Mouse (Mus musculus) embryonic facial prominence, embryonic 13.5 days (tissue): ENCODE measurements around the gene Tnk1. TPM values are rescaled to one million over a fixed set of nuclear protein-coding genes. Genes with fewer than 3 reads are reported as not detected.

Source experiments
- ATAC-seq: fragments of 200-750 bp; cut with Nextera tagmentation; 2 replicates; pipeline ENCODE4 v1.8.0; 2017; ENCODE audit warnings: low read depth; ENCODE audit not compliant: insufficient number of reproducible peaks, insufficient read depth, low FRiP score, low TSS enrichment
- H3K27ac ChIP-seq: fragments of 300-500 bp; sonication (generic); 2 replicates; pipeline ENCODE4 v1.5.1; 2015; ENCODE audit warnings: moderate library complexity, mild to moderate bottlenecking, inconsistent platforms
- H3K27me3 ChIP-seq: fragments of 300-500 bp; sonication (generic); 2 replicates; pipeline ENCODE4 v1.6.1; 2015; ENCODE audit warnings: mild to moderate bottlenecking, inconsistent platforms
- H3K36me3 ChIP-seq: fragments of 300-500 bp; sonication (generic); 2 replicates; pipeline ENCODE4 v1.6.1; 2015; ENCODE audit warnings: mild to moderate bottlenecking, inconsistent platforms
- H3K4me1 ChIP-seq: fragments of 300-500 bp; sonication (generic); 2 replicates; pipeline ENCODE4 v1.6.1; 2015; ENCODE audit warnings: inconsistent platforms
- H3K4me2 ChIP-seq: fragments of 300-500 bp; sonication (generic); 2 replicates; pipeline ENCODE4 v1.6.1; 2015; ENCODE audit warnings: moderate library complexity, mild to moderate bottlenecking, inconsistent platforms
- H3K4me3 ChIP-seq: fragments of 300-500 bp; sonication (generic); 2 replicates; pipeline ENCODE4 v1.5.1; 2015; ENCODE audit warnings: mild to moderate bottlenecking, inconsistent platforms
- H3K9ac ChIP-seq: fragments of 300-500 bp; sonication (generic); 2 replicates; pipeline ENCODE4 v1.6.1; 2015; ENCODE audit warnings: mild to moderate bottlenecking, inconsistent platforms
- H3K9me3 ChIP-seq: fragments of 300-500 bp; sonication (generic); 2 replicates; pipeline ENCODE4 v1.6.1; 2016; ENCODE audit warnings: inconsistent platforms
- WGBS: fragments of 180-500 bp; shearing (Covaris S2); methylation state at CpG from one replicate; pipeline ENCODE4 v1.1.7; 2015; ENCODE audit warnings: mixed read lengths; 5-methylcytosine and 5-hydroxymethylcytosine counted together
- polyA plus RNA-seq: library from polyadenylated mRNA; unstranded; fragments of >200 nt; fragmentation: Nextera tagmentation; extraction: Ambion mirVana; gene quantifications from 2 replicates; pipeline ENCODE4 v1.2.1, GENCODE M21; 2015

Gene Tnk1
- polyA plus RNA-seq, 1 experiment from 2014 or later, result 5.3 TPM

DNA sequence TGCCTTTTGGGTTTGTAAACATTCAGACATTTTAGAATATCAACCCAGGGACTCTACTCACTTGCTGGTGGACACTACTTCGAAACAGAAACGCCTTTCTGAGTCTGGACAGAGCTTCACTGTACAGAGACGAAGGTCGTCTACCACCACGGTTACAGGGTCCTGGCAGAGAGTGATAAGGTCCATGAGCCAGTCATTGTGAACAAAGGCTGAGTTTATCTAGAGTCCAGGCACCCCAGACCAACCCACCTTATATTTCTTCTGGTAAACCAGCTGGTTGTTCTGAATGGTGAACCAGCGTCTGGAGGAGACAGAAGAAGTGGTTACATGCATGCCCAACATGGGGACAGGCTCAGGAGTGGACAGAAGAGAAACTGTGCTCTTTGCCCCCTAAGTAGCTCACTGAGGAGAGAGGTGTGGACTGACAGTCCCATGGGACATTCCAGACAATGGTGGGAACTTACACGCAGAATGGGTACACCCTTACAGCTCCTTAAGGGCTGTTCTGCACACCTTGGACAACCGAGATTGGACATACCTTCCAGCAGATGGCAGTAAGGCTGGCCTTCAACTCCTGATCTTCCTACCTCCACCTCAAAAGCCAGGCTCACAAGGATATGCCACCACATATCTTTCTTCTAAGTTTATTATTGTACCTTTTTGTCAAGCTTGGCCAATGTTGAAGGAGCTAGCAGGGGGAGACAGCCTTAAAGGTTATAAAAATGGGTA, 28.5 kb upstream of the Tnk1 start:
- no peaks in the 10 kb centered on the region for H3K27me3 ChIP-seq
- no peak overlapping the region for H3K27ac ChIP-seq
- WGBS, result 71% methylated on average over 8 of the region's 8 CpGs
- H3K4me1 ChIP-seq, result no peaks in the 10 kb centered on the region; the same call in none of the 2 replicates
- H3K4me3 ChIP-seq, result no peak overlapping the region
- no peak overlapping the region for H3K9ac ChIP-seq
- H3K4me2 ChIP-seq, result no peak overlapping the region
- no peak for ATAC-seq
- no peaks in the 10 kb centered on the region for H3K9me3 ChIP-seq
- H3K36me3 ChIP-seq, result no peaks in the 10 kb centered on the region

DNA sequence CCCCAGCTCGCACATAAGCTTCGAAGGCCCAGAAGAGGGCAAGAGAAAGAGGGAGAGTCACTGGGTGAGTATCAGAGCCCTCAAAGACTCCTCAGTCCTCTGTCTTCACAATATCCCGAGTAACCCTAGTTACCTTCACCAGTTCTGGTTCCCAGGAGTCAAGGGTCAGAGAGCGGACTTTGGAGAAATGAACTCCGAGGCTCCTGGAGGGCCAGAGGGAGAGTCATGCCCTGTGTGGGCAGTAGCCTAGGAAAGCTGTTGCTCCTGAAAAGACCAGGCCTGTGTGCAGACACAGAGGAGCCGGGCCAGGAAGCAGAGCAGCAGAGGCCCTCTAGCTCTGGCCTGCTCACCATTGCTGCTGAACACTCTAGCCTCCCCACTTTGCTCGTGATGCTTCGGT, 26.1 kb upstream of the Tnk1 start:
- Histone ChIP-seq H3K9ac (no peak overlapping the region), H3K4me2 (no peak overlapping the region), H3K27me3 (no peaks in the 10 kb centered on the region), H3K4me3 (no peak overlapping the region), H3K36me3 (no peaks in the 10 kb centered on the region), H3K9me3 (no peaks in the 10 kb centered on the region), H3K27ac (no peak overlapping the region), H3K4me1 (peaks cover 18% of the 10 kb centered on the region)
- 76% methylated on average over 8 of the region's 8 CpGs for WGBS
- ATAC-seq, result no peak

DNA sequence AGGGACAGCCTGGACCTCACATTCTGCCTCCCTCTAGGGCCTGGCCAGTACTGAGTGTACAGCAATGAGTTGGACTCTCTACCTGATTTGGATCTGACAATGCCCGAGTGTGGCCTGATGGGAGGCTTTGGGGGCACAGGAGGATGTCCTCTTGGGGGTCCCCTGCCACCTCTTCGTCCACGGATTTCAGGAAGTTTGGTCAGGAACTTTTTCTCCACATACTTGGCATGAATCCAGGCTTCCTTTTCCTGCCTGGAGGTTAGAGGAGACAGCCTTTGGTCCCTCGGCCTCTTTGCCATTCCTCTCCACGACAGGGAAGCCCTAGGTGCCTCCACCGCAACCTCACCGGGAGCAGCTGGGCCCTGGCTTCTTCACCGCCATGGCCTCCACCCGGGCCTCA, 25.7 kb upstream of the Tnk1 start:
- 86% methylated on average over 9 of the region's 9 CpGs for WGBS

DNA sequence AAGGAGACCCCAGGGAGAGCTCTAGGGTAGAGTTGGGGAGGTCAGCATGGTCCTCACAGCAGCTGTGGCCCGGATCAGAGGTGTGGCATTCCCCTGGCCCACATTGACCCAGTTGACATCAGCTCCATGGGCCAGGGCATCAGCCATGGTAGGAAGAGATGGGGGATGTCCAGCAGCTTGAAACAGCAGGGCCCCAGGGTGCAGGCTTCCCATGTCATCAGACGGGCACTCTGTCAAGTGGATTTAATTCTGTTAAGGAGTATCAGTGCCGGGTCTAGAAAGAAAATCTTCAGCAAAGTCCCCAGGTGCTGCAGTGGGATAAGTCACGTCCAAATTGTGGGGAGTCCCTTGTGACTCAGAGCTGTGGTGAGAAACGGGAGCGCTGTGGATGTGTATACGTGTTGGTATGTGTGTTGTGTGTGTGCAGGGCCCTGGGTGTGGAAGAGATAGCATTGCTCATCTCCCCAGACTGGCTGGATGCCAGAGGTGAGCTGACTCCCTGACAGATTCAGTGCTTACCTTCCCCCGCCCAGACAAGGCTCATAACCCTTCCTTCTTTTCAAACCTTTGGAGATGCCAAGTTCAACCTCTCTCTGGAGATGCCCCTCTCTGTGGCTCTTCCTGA, 25.1 kb upstream of the Tnk1 start:
- Histone ChIP-seq H3K36me3 (no peaks in the 10 kb centered on the region), H3K27ac (no peak overlapping the region), H3K27me3 (no peaks in the 10 kb centered on the region), H3K4me2 (no peak overlapping the region), H3K9ac (no peak overlapping the region), H3K9me3 (no peaks in the 10 kb centered on the region), H3K4me1 (peaks cover 29% of the 10 kb centered on the region), H3K4me3 (no peak overlapping the region)
- ATAC-seq, result no peak
- 82% methylated on average over 8 of the region's 8 CpGs for WGBS

More for the DNA sequence above, 25.7 kb upstream of the Tnk1 start:
- Histone ChIP-seq H3K4me1 (peaks cover 23% of the 10 kb centered on the region), H3K9ac (no peak overlapping the region), H3K27me3 (no peaks in the 10 kb centered on the region), H3K9me3 (no peaks in the 10 kb centered on the region), H3K4me2 (no peak overlapping the region), H3K36me3 (no peaks in the 10 kb centered on the region), H3K27ac (no peak overlapping the region), H3K4me3 (no peak overlapping the region)
- ATAC-seq, result no peak

DNA sequence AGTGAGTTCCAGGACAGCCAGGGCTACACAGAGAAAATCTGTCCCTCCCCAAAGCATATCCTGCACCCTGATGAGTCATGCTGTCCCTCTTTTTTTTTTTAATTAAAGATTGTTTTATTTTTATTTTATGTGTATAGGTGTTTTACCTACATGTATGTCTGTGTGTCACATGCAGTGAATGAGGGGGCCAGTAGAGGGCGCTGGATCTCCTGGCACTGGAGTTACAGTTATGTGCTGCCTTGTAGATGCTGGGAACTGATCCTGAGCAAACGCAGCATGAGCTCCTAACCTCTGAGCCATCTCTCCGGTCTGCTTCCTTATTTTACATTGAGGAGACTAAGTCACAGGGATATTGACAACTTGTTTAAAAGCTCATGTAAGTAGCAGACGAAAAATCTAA, 24.5 kb upstream of the Tnk1 start:
- ATAC-seq, result no peak
- Histone ChIP-seq H3K4me1 (peaks cover 33% of the 10 kb centered on the region), H3K27ac (no peak overlapping the region), H3K4me2 (no peak overlapping the region), H3K4me3 (no peak overlapping the region), H3K36me3 (no peaks in the 10 kb centered on the region), H3K9me3 (no peaks in the 10 kb centered on the region), H3K9ac (no peak overlapping the region), H3K27me3 (no peaks in the 10 kb centered on the region)
- 64% methylated on average over 4 of the region's 4 CpGs for WGBS

DNA sequence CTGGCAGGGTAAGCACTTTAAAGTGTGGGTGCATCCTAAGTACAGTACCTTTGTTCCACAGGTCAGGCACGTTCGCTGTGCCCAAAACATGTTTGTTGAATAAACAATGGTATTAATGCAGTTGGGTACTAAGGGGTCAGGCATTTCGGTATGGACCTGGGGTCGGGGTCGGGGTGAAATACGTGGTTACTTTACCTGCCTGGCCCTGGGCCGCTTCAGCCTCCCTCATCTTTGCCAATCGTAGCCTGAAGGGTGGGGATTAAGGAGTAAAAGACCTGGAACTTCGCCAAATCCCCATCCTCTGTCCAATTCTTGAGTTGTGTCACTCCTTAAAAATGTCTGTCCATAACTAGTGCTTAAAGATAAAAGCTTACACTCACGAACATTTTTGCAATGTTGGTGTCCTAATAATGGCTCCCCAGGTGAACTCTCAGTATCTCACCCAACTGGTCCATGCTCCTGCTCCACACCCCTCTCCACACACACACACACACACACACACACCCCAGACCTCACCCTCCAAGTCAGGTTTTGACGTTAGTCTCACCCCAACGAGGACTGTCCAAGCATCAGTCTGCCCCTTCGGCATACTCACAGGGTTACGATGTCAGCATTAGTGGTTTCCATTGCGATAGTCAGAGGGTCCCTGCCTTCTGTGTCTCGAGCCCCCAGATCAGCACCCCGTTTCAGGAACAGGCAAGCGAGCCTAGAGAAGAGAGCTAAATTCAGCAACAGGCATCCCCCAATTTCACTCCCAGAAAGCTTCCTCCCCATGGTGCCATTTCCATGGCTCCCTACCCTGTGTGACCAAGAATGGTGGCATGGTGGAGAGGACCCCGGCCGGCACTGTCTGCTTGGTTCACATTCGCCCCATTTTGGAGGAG, 23.5 kb upstream of the Tnk1 start:
- H3K4me1 ChIP-seq, result peaks cover 43% of the 10 kb centered on the region
- H3K9me3 ChIP-seq, result no peaks in the 10 kb centered on the region
- H3K4me2 ChIP-seq, result peak overlapping the region; percentile 88
- 57% methylated on average over 21 of the region's 21 CpGs for WGBS
- H3K36me3 ChIP-seq, result no peaks in the 10 kb centered on the region
- H3K4me3 ChIP-seq, result peak overlapping the region; percentile 56
- H3K27ac ChIP-seq, result peak overlapping the region; percentile 93
- ATAC-seq, result no peak
- peak overlapping the region; percentile 77 for H3K9ac ChIP-seq
- no peaks in the 10 kb centered on the region for H3K27me3 ChIP-seq

DNA sequence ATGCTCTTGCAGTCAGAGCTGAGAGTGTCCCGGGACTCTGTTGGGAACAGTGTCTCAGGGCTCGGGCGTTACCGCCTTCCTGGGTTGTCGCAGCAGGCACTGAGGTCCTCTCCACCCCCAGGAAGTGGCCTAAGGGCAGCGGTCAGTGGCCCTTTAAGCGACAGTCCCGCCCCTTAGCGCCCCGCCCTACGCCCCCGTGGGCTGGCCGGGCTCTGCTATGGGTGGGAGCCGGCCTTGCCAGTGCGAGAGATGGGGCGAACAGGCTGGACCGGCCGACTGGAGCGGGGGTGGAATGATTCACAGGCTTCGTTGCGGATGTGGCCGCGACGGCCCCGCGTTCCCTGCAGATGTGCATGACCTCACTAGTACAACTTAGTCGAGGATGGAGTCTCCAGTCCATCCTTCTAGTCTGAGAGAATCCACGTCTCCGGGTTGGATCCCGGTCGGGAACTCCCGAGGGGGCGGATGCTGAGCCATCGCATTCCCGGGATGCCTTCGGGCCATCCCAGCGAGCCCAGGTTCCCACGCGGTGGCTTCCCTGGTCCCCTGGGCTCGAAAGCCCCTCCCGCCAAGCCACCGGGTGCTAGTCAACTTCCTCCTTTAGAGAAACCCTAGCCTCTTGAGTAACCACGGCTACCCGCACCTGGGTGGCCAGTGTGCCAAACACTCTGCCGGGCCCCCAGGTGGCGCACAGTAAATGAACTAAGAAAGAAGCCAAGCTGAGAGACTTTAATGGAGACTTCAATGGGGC, 22.5 kb upstream of the Tnk1 start, which contains the start of gene Kctd11:
TSS of gene Kctd11 (minus strand) at position 554 of the 751 bp plus-strand sequence.
- Histone ChIP-seq H3K4me3 (peak within 1 kb of the TSS; percentile 56), H3K36me3 (no peaks in the 10 kb centered on the region), H3K9ac (peak within 1 kb of the TSS; percentile 77), H3K27ac (peak within 1 kb of the TSS; percentile 93), H3K4me2 (peak within 1 kb of the TSS; percentile 88), H3K4me1 (peaks cover 53% of the 10 kb centered on the region), H3K9me3 (no peaks in the 10 kb centered on the region), H3K27me3 (no peaks in the 10 kb centered on the region)
- under 1% methylated on average over 46 of the region's 46 CpGs for WGBS
- peak; percentile 61 for ATAC-seq

DNA sequence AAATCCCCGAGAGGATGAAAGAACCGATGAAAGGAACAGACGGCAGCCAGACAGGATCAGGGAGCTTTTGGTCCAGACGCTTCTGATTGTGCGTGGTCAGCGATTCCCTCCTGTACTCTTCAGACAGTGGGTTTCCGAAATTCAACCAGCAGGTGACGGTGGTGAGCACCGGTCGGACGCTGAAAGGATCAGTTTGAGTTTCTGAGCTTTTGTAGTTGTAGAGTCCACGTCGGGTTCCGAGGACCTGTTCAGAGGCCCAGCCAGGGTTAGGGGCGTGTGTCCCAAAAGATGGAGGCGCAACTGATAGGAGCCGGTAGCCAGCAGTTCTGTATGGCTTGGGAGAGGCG, 21.9 kb upstream of the Tnk1 start:
- H3K36me3 ChIP-seq, result no peaks in the 10 kb centered on the region
- H3K9me3 ChIP-seq, result no peaks in the 10 kb centered on the region
- H3K27me3 ChIP-seq, result no peaks in the 10 kb centered on the region
- peak overlapping the region; percentile 77 for H3K9ac ChIP-seq
- H3K4me3 ChIP-seq, result peak overlapping the region; percentile 56
- H3K4me2 ChIP-seq, result peak overlapping the region; percentile 88
- H3K4me1 ChIP-seq, result peaks cover 58% of the 10 kb centered on the region
- WGBS, result under 1% methylated on average over 18 of the region's 18 CpGs
- ATAC-seq, result 0 out of 2 replicates have a peak, but pooled peaks have one; percentile 0
- peak overlapping the region; percentile 93 for H3K27ac ChIP-seq

DNA sequence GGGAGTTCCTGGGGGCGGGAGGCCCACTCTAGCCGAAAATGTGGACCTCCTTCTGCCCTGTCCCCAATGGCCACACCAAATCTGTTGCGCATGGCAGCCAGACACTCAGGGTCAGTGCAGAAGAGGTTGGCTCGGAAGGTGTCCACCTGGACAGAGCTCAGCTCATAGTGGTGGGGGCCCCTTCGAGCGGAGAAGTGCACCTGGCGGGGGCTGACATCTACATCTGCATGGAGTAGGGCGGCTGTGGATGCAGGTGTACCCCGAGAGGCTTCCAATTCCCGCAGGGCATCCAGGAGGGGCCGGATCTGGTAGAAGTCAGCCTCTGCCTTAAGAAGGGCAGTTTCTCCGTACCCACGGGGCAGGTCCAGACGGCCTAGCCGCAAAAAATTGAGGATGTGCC, 21.2 kb upstream of the Tnk1 start:
- no peak for ATAC-seq
- Histone ChIP-seq H3K9me3 (no peaks in the 10 kb centered on the region), H3K27ac (peak overlapping the region; percentile 93; the same call in 1 of the 2 replicates), H3K4me1 (peaks cover 62% of the 10 kb centered on the region), H3K9ac (peak overlapping the region; percentile 77), H3K36me3 (no peaks in the 10 kb centered on the region), H3K4me2 (peak overlapping the region; percentile 88), H3K4me3 (peak overlapping the region; percentile 56), H3K27me3 (no peaks in the 10 kb centered on the region)
- WGBS, result 49% methylated on average over 15 of the region's 15 CpGs

DNA sequence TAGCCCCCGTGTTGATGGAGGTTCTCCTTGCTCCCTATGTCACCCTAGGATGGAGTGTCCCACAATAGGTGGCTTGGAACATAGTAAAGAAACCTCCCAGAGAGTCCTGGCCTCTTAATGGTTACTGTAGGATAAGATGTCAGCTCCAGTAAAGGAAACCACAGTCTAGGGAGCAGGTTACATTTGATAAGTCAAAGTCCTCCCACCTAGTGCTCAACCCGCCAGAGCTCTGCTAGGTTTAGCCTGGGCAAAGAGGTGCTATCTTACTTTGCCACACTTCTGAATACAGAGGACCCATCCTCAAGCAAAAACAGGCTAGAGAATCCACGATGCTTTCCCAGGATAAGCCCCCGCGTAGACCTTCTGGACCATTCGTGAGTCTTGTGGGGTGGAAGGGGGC, 20.4 kb upstream of the Tnk1 start:
- Histone ChIP-seq H3K27me3 (no peaks in the 10 kb centered on the region), H3K4me1 (peaks cover 62% of the 10 kb centered on the region), H3K9ac (peak overlapping the region; percentile 77; the same call in 1 of the 2 replicates), H3K4me2 (peak overlapping the region; percentile 88), H3K27ac (0 out of 2 replicates have a peak overlapping the region, but pooled peaks have one; percentile 14), H3K9me3 (no peaks in the 10 kb centered on the region), H3K36me3 (no peaks in the 10 kb centered on the region), H3K4me3 (0 out of 2 replicates have a peak overlapping the region, but pooled peaks have one; percentile 56)
- ATAC-seq, result no peak
- 87% methylated on average over 6 of the region's 6 CpGs for WGBS

DNA sequence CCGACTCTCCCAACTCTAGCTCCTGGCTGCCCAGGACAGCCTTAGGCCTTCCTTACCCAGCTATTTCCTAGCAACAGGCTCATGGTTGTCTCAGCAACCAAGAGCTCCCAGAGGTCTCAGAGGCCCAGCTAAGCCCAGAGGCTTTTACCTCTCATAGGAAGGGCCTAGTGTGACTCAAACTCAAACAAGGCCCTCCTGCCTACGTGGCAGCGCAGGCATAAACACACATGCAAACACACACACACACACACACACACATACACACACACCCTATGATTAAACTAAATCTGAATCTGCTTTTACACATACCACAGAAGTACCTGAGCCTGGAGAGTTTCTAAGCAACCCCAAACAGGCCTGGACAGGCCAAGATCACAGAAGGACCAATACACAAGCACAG, 19.9 kb upstream of the Tnk1 start:
- no peaks in the 10 kb centered on the region for H3K9me3 ChIP-seq
- H3K4me3 ChIP-seq, result no peak overlapping the region
- H3K36me3 ChIP-seq, result no peaks in the 10 kb centered on the region
- no peaks in the 10 kb centered on the region for H3K27me3 ChIP-seq
- H3K4me2 ChIP-seq, result peak overlapping the region; percentile 88
- 74% methylated on average over 3 of the region's 3 CpGs for WGBS
- no peak for ATAC-seq
- H3K4me1 ChIP-seq, result peaks cover 62% of the 10 kb centered on the region
- H3K9ac ChIP-seq, result 0 out of 2 replicates have a peak overlapping the region, but pooled peaks have one; percentile 27
- 0 out of 2 replicates have a peak overlapping the region, but pooled peaks have one; percentile 14 for H3K27ac ChIP-seq
